Mouse (Mus musculus) ES-E14 (cell line): Measurements from ENCODE around the gene Rap1gap. TPM values are rescaled to one million over a fixed set of nuclear protein-coding genes. Genes with fewer than 3 reads are reported as not detected.

Source experiments
- DNase-seq: peaks from one replicate; pipeline ENCODE4 v3.0.0-alpha.2; 2013; ENCODE audit warnings: low read depth, low spot score
- H3K27ac ChIP-seq: 2 replicates; pipeline ENCODE4 v1.5.1; 2012; ENCODE audit warnings: low read depth, mild to moderate bottlenecking, low read length, moderate library complexity, mixed read lengths; ENCODE audit not compliant: poor library complexity, insufficient read depth, severe bottlenecking
- H3K36me3 ChIP-seq: 2 replicates; pipeline ENCODE4 v1.6.1; 2012; ENCODE audit warnings: mild to moderate bottlenecking, low read length, moderate library complexity, mixed read lengths; ENCODE audit not compliant: control insufficient read depth, poor library complexity, insufficient read depth, severe bottlenecking
- H3K4me1 ChIP-seq, 2 experiments: fragments of 150-350 bp in 1 of 2; sonication (generic) in 1 of 2; 2 replicates each; pipeline ENCODE4 v1.6.1; 2012; ENCODE audit warnings: low read length in 2 of 2, mild to moderate bottlenecking in 1 of 2, mixed read lengths in 1 of 2; ENCODE audit not compliant: control insufficient read depth in 2 of 2, insufficient read depth in 2 of 2, poor library complexity in 1 of 2
- H3K4me3 ChIP-seq, 2 experiments: fragments of 150-350 bp in 1 of 2; sonication (generic) in 1 of 2; 2 replicates each; pipeline ENCODE4 v1.5.1; 2012; ENCODE audit warnings: low read length in 2 of 2, low read depth in 1 of 2, mild to moderate bottlenecking in 1 of 2, mixed read lengths in 1 of 2; ENCODE audit not compliant: insufficient read depth in 1 of 2, poor library complexity in 1 of 2, severe bottlenecking in 1 of 2
- H3K9ac ChIP-seq: 2 replicates; pipeline ENCODE4 v1.6.1; 2012; ENCODE audit warnings: low read depth, mild to moderate bottlenecking, low read length, mixed read lengths; ENCODE audit not compliant: poor library complexity, insufficient read depth, severe bottlenecking
- H3K9me3 ChIP-seq: fragments of 150-350 bp; sonication (generic); 2 replicates; pipeline ENCODE4 v1.6.1; 2012; ENCODE audit warnings: low read depth, mild to moderate bottlenecking, low read length; ENCODE audit not compliant: control insufficient read depth, insufficient read depth
- CHD2 ChIP-seq: IDR thresholded peaks from 2 replicates; pipeline ENCODE4 v1.6.1; 2014; ENCODE audit warnings: mild to moderate bottlenecking, low read depth, low read length, inconsistent platforms
- HCFC1 ChIP-seq: IDR thresholded peaks from 2 replicates; pipeline ENCODE4 v1.6.1; 2012; ENCODE audit warnings: low read length, inconsistent platforms, borderline replicate concordance; ENCODE audit not compliant: insufficient read depth
- MAFK ChIP-seq: IDR thresholded peaks from 2 replicates; pipeline ENCODE4 v1.6.1; 2014; ENCODE audit warnings: mild to moderate bottlenecking, low read depth, low read length, inconsistent platforms; ENCODE audit not compliant: insufficient read depth
- ZC3H11A ChIP-seq: IDR thresholded peaks from 2 replicates; pipeline ENCODE4 v1.6.1; 2012; ENCODE audit warnings: low read depth, mild to moderate bottlenecking, inconsistent platforms, low read length, borderline replicate concordance
- ZNF384 ChIP-seq: IDR thresholded peaks from 2 replicates; pipeline ENCODE4 v1.6.1; 2012; ENCODE audit warnings: low read depth, low read length, inconsistent platforms
- in situ Hi-C, 2 experiments: fragments of 600-800 bp; cut with MboI; formaldehyde crosslinking; loops; one replicate each; pipeline ENCODE4 v1.15.1; 2025; ENCODE audit warnings: low sequenced_read_pairs in 2 of 2, inconsistent platforms in 1 of 2; ENCODE audit not compliant: unreplicated experiment in 2 of 2
- total RNA-seq: library from RNA; depleted of rRNA; stranded (reverse); fragments of 300-350 nt; gene quantifications from 2 replicates; pipeline ENCODE4 v1.2.3, GENCODE M21; 2012

Gene Rap1gap
- total RNA-seq, 1 experiment = 13.4 TPM

DNA sequence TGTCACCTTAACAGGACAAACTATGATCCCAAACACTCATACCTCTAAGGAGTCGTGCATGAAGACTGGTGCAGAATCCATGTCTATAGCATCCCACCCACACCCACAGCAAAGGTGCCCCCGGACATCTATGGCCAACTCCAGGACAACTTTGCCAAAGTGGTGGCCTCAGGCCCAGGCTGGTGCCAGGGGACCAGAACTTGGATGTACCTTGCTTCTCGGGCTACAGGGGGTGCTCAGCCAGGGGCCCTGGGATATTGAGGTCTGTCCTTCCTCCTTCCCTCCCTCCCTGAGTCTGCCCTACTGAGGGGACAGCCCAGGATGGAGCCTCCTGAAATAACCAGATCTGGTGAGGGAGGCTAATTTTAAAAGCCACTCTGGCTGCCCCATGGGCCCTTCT, 67.8 kb downstream of the Rap1gap start:
- H3K4me3 ChIP-seq = no peak overlapping the region
- no peak for TF ChIP-seq HCFC1
- no peak for TF ChIP-seq CHD2
- no peak for TF ChIP-seq MAFK
- TF ChIP-seq ZC3H11A = no peak
- no peak for TF ChIP-seq ZNF384
- in situ Hi-C loops = loop anchor here in 1 of 2 experiments (10.0 kb wide), 2 partner anchors 102 to 212 kb away; no protein-coding TSS in a partner anchor
- H3K9ac ChIP-seq = no peak overlapping the region
- no peak for DNase-seq
- H3K36me3 ChIP-seq = peaks cover 4% of the 10 kb centered on the region; the same call in 1 of the 2 replicates
- H3K4me1 ChIP-seq = peaks cover 1 to 26% of the 10 kb centered on the region in 2 experiments; a peak in 2 of 4 replicates
- H3K9me3 ChIP-seq = no peaks in the 10 kb centered on the region
- no peak overlapping the region for H3K27ac ChIP-seq

DNA sequence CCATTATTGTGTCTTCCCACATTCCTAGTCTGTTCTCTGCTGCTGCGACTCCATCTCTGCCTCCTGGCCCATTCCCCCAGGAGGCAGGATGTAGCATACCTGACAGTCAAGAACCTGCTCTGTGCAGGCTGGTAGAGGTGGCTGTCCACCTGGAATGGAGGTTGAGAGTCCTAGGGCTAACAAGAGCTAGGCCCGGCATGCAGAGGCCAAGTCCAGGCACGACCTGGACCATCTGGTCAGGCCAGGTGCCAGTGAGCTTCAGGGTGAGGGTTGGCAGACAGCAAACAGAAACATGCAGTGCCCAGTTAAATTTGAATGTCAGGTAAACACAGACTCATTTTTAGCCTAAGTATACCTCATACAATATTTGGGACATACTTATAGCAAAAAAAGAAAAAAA, 68.4 kb downstream of the Rap1gap start:
- TF ChIP-seq ZNF384 (no peak), CHD2 (no peak), HCFC1 (no peak), ZC3H11A (no peak), MAFK (no peak)
- Histone ChIP-seq H3K36me3 (peaks cover 4% of the 10 kb centered on the region; the same call in 1 of the 2 replicates), H3K4me3 (no peak overlapping the region), H3K27ac (no peak overlapping the region), H3K9ac (no peak overlapping the region), H3K4me1 (peaks cover 1 to 22% of the 10 kb centered on the region in 2 experiments; a peak in 2 of 4 replicates), H3K9me3 (no peaks in the 10 kb centered on the region)
- in situ Hi-C loops = loop anchor here in 1 of 2 experiments (10.0 kb wide), 2 partner anchors 102 to 212 kb away; no protein-coding TSS in a partner anchor
- DNase-seq = no peak

GRCm38 (mm10) chr4:137733459-137733858, 68.9 kb downstream of the Rap1gap start:
- no peak for DNase-seq
- Histone ChIP-seq H3K9ac (no peak overlapping the region), H3K4me3 (no peak overlapping the region), H3K36me3 (peaks cover 4% of the 10 kb centered on the region; the same call in 1 of the 2 replicates), H3K4me1 (peaks cover 1 to 17% of the 10 kb centered on the region in 2 experiments; a peak in 2 of 4 replicates), H3K27ac (no peak overlapping the region), H3K9me3 (no peaks in the 10 kb centered on the region)
- TF ChIP-seq HCFC1 = no peak
- TF ChIP-seq ZNF384 = no peak
- no peak for TF ChIP-seq CHD2
- no peak for TF ChIP-seq ZC3H11A
- TF ChIP-seq MAFK = no peak
- in situ Hi-C loops = loop anchor here in 1 of 2 experiments (10.0 kb wide), 2 partner anchors 101 to 211 kb away; no protein-coding TSS in a partner anchor

DNA sequence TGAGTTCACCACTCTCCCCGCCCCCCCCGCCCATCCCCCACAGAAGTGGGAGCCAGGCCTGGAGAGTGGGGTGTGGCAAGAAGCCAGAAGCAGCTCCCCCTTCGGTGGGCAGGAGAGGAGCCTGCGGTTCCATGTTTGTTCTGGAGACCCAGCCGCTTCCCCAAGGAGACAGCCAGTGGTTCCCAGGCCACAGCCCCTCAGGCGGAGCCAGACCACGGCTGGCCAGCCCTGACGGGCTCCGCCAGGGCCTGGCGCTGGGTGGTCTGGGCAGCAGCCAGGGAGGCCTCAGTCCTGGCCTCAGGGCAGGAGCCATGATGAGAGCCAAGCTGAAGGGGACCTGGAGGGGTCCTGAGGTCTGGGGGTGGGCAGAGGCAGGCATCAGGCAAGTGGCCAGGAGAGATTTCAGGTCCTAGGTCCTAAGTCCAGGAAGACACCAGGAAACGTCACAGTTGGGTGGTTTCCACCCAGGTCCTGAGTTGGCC, 71.7 kb downstream of the Rap1gap start:
- Histone ChIP-seq H3K27ac (no peak overlapping the region), H3K9me3 (no peaks in the 10 kb centered on the region), H3K4me1 (peaks cover 1 to 8% of the 10 kb centered on the region in 2 experiments; a peak in 2 of 4 replicates), H3K4me3 (peak overlapping the region in 1 of 2 experiments; percentile 15; a peak in 1 of 4 replicates), H3K36me3 (no peaks in the 10 kb centered on the region; the same call in 1 of the 2 replicates), H3K9ac (no peak overlapping the region)
- DNase-seq = no peak
- in situ Hi-C loops = loop anchor here in 1 of 2 experiments (10.0 kb wide), 2 partner anchors 99 to 209 kb away; no protein-coding TSS in a partner anchor
- TF ChIP-seq ZNF384 (no peak), MAFK (no peak), HCFC1 (no peak), ZC3H11A (no peak)
